Mouse (Mus musculus) Patski (cell line): Measurements from ENCODE around the gene Vrk2. TPM values are rescaled to one million over a fixed set of nuclear protein-coding genes. Genes with fewer than 3 reads are reported as not detected.
A peak's percentile ranks its signal among the peaks of the same experiment; 100 is the strongest.

ENCODE experiments used
- ATAC-seq: fragments of 100-300 bp; one replicate; pipeline ENCODE4 v1.8.0; 2021
- CTCF ChIA-PET: fragments of 350-600 bp; sonication (Branson Sonifier 250); formaldehyde crosslinking; loops from one replicate; lab custom pipeline; 2022; ENCODE audit warnings: inconsistent platforms; lab: Charles Lee
- POLR2A ChIA-PET: fragments of 350-600 bp; sonication (Branson Sonifier 250); formaldehyde crosslinking; loops from one replicate; lab custom pipeline; 2022; ENCODE audit warnings: antibody characterized with exemption, inconsistent platforms; lab: Charles Lee
- DNase-seq: peaks from one replicate; pipeline ENCODE4 v3.0.0-alpha.2; 2011; ENCODE audit warnings: low read depth, low spot score
- H3K27me3 ChIP-seq: fragments of 371-371 bp; one replicate; pipeline ENCODE4 v1.5.1; 2021
- CTCF ChIP-seq: fragments of 100-300 bp; IDR thresholded peaks from one replicate; pipeline ENCODE4 v1.5.1; 2021
- in situ Hi-C: fragments of 300-500 bp; cut with MboI; formaldehyde crosslinking; loops from 3 replicates; pipeline ENCODE4 v1.11.1; 2018; ENCODE audit warnings: low pct_unique_long_range_greater_than_20kb, mixed read lengths
- polyA plus RNA-seq: library from polyadenylated mRNA; unstranded; gene quantifications from one replicate; pipeline ENCODE4 v1.2.3, GENCODE M21; 2021

Gene Vrk2
- 15.5 TPM for polyA plus RNA-seq

- DNase-seq (peak; percentile 38), ATAC-seq (peak; percentile 99)
- POLR2A ChIA-PET, result no interaction called here
- H3K27me3 ChIP-seq, result no peaks in the 10 kb centered on the region
- peak; percentile 34 for TF ChIP-seq CTCF
- in situ Hi-C loops, result loop anchor here (5.0 kb wide), 1 partner anchor 206 kb away; the partner anchor contains the start of gene Fancl
- CTCF ChIA-PET, result no interaction called here
Observed at GRCm38 (mm10) chr11:26593061-26594059, at the start of gene Vrk2, which contains the start of gene Gm6899. Gene Vrk2, minus strand, starts transcription at chr11:26593999. Gene Gm6899, plus strand, starts transcription at chr11:26593241.

- DNase-seq, result no peak
- no peak for ATAC-seq
- TF ChIP-seq CTCF, result peak; percentile 19
- CTCF ChIA-PET, result no interaction called here
- POLR2A ChIA-PET, result no interaction called here
- in situ Hi-C loops, result no loop called here
- peaks cover 13% of the 10 kb centered on the region for H3K27me3 ChIP-seq
Observed at GRCm38 (mm10) chr11:26642141-26642540, 48.3 kb upstream of the Vrk2 start.

GRCm38 (mm10) chr11:26640314-26640785 lies 46.6 kb upstream of the Vrk2 start:
- no peak for TF ChIP-seq CTCF
- POLR2A ChIA-PET, result no interaction called here
- CTCF ChIA-PET, result no interaction called here
- DNase-seq, result no peak
- peaks cover 10% of the 10 kb centered on the region for H3K27me3 ChIP-seq
- in situ Hi-C loops, result no loop called here
- ATAC-seq, result peak; percentile 78

GRCm38 (mm10) chr11:26636239-26636638 lies 42.4 kb upstream of the Vrk2 start:
- no peak for ATAC-seq
- ChIA-PET CTCF (no interaction called here), POLR2A (no interaction called here)
- no peak for DNase-seq
- TF ChIP-seq CTCF, result no peak
- no peaks in the 10 kb centered on the region for H3K27me3 ChIP-seq
- in situ Hi-C loops, result no loop called here

- CTCF ChIA-PET, result interaction anchor here (1.6 kb wide), 1 partner anchor 8 kb away, joined by 3 read pairs; no protein-coding TSS in a partner anchor
- DNase-seq, result no peak
- no peak for ATAC-seq
- peaks cover 14% of the 10 kb centered on the region for H3K27me3 ChIP-seq
- in situ Hi-C loops, result no loop called here
- TF ChIP-seq CTCF, result no peak
- POLR2A ChIA-PET, result no interaction called here
Observed at GRCm38 (mm10) chr11:26622727-26623126, 28.9 kb upstream of the Vrk2 start.

GRCm38 (mm10) chr11:26618475-26619223 lies 24.9 kb upstream of the Vrk2 start:
- POLR2A ChIA-PET, result interaction anchor here (0.7 kb wide), 1 partner anchor 880 kb away, joined by 3 read pairs; no protein-coding TSS in a partner anchor
- in situ Hi-C loops, result no loop called here

GRCm38 (mm10) chr11:26608795-26609194 lies 15.0 kb upstream of the Vrk2 start:
- TF ChIP-seq CTCF, result no peak
- H3K27me3 ChIP-seq, result peaks cover 41% of the 10 kb centered on the region
- ATAC-seq, result no peak
- CTCF ChIA-PET, result interaction anchor here (1.5 kb wide), 1 partner anchor 10 kb away, joined by 3 read pairs; no protein-coding TSS in a partner anchor
- POLR2A ChIA-PET, result no interaction called here
- no peak for DNase-seq
- in situ Hi-C loops, result no loop called here

More at GRCm38 (mm10) chr11:26618475-26619223, 24.9 kb upstream of the Vrk2 start:
- DNase-seq (no peak), ATAC-seq (no peak)
- peaks cover 29% of the 10 kb centered on the region for H3K27me3 ChIP-seq
- CTCF ChIA-PET, result interaction anchor here (1.1 kb wide), 1 partner anchor 9 kb away, joined by 3 read pairs; no protein-coding TSS in a partner anchor
- no peak for TF ChIP-seq CTCF

GRCm38 (mm10) chr11:26604061-26604655 lies 10.4 kb upstream of the Vrk2 start:
- ChIA-PET POLR2A (no interaction called here), CTCF (interaction anchor here (1.3 kb wide), 1 partner anchor 9 kb away, joined by 3 read pairs; no protein-coding TSS in a partner anchor)
- DNase-seq (no peak), ATAC-seq (no peak)
- in situ Hi-C loops, result no loop called here
- no peak for TF ChIP-seq CTCF
- H3K27me3 ChIP-seq, result peaks cover 39% of the 10 kb centered on the region

- in situ Hi-C loops, result no loop called here
- ATAC-seq (no peak), DNase-seq (no peak)
- ChIA-PET POLR2A (no interaction called here), CTCF (no interaction called here)
- no peak for TF ChIP-seq CTCF
- H3K27me3 ChIP-seq, result peaks cover 22% of the 10 kb centered on the region
Observed at GRCm38 (mm10) chr11:26601571-26602175, 7.9 kb upstream of the Vrk2 start.

GRCm38 (mm10) chr11:26600692-26601091 lies 6.9 kb upstream of the Vrk2 start:
- POLR2A ChIA-PET, result no interaction called here

More at GRCm38 (mm10) chr11:26600692-26601091, 6.9 kb upstream of the Vrk2 start:
- TF ChIP-seq CTCF, result no peak
- in situ Hi-C loops, result no loop called here
- ATAC-seq, result no peak
- CTCF ChIA-PET, result no interaction called here
- H3K27me3 ChIP-seq, result peaks cover 16% of the 10 kb centered on the region
- DNase-seq, result no peak
